Mouse (Mus musculus) cerebellum, adult 9-11 months (tissue): Measurements from ENCODE around the gene Slc13a2.

Source experiments
- DNase-seq: peaks from one replicate; pipeline ENCODE4 v3.0.0; 2022

Gene Slc13a2

GRCm38 (mm10) chr11:78422055-78422819, at the start of gene Slc13a2:
Gene Slc13a2 (minus strand): TSS chr11:78422217.
- DNase-seq = no peak

GRCm38 (mm10) chr11:78471326-78472103, 49.5 kb upstream of the Slc13a2 start:
- DNase-seq = no peak

GRCm38 (mm10) chr11:78467932-78468331, 45.9 kb upstream of the Slc13a2 start:
- no peak for DNase-seq

- no peak for DNase-seq
Observed at GRCm38 (mm10) chr11:78467515-78467914, 45.5 kb upstream of the Slc13a2 start.

GRCm38 (mm10) chr11:78466242-78466912, 44.4 kb upstream of the Slc13a2 start:
- DNase-seq = no peak

- peak; percentile 65 for DNase-seq
Observed at GRCm38 (mm10) chr11:78465568-78466180, 43.7 kb upstream of the Slc13a2 start, which contains the start of gene Slc46a1. Gene Slc46a1 (plus strand): TSS chr11:78465697.

- DNase-seq = no peak
Observed at GRCm38 (mm10) chr11:78465116-78465515, 43.1 kb upstream of the Slc13a2 start.

- no peak for DNase-seq
Observed at GRCm38 (mm10) chr11:78463286-78464036, 41.4 kb upstream of the Slc13a2 start.

- no peak for DNase-seq
Observed at GRCm38 (mm10) chr11:78462669-78463068, 40.7 kb upstream of the Slc13a2 start.

GRCm38 (mm10) chr11:78461894-78462293, 39.9 kb upstream of the Slc13a2 start:
- no peak for DNase-seq

- DNase-seq = no peak
Observed at GRCm38 (mm10) chr11:78458740-78459139, 36.7 kb upstream of the Slc13a2 start.

GRCm38 (mm10) chr11:78455308-78455707, 33.3 kb upstream of the Slc13a2 start:
- no peak for DNase-seq

GRCm38 (mm10) chr11:78454276-78454675, 32.3 kb upstream of the Slc13a2 start:
- no peak for DNase-seq

GRCm38 (mm10) chr11:78453675-78454074, 31.7 kb upstream of the Slc13a2 start:
- peak; percentile 39 for DNase-seq

- no peak for DNase-seq
Observed at GRCm38 (mm10) chr11:78450337-78450736, 28.3 kb upstream of the Slc13a2 start.

GRCm38 (mm10) chr11:78448242-78448641, 26.2 kb upstream of the Slc13a2 start:
- no peak for DNase-seq

GRCm38 (mm10) chr11:78447168-78447567, 25.2 kb upstream of the Slc13a2 start:
- no peak for DNase-seq

- no peak for DNase-seq
Observed at GRCm38 (mm10) chr11:78443115-78443514, 21.1 kb upstream of the Slc13a2 start.

- DNase-seq = no peak
Observed at GRCm38 (mm10) chr11:78438399-78438930, 16.4 kb upstream of the Slc13a2 start.

GRCm38 (mm10) chr11:78437182-78437581, 15.2 kb upstream of the Slc13a2 start:
- no peak for DNase-seq

- DNase-seq = no peak
Observed at GRCm38 (mm10) chr11:78435776-78436349, 13.8 kb upstream of the Slc13a2 start.

- no peak for DNase-seq
Observed at GRCm38 (mm10) chr11:78434052-78434451, 12.0 kb upstream of the Slc13a2 start.
